Comparison of ENCODE assay signal across 7 mouse cellular contexts in genomic region chr17:30005451-30005941, GRCm38 (mm10). TPM values are rescaled to one million over a fixed set of nuclear protein-coding genes. Genes with fewer than 3 reads are reported as not detected.
A peak's percentile ranks its signal among the peaks of the same experiment; 100 is the strongest.
DNase-seq lines count a peak whose midpoint lies in the region; ATAC-seq and TF ChIP-seq lines count a peak whose summit lies in the region.

No protein-coding gene starts in this region.

- peak overlapping the region; percentile 80 for H3K4me2 ChIP-seq in forebrain, embryonic 13.5 days
- H3K4me2 ChIP-seq in hindbrain, embryonic 14.5 days (replicated peaks), result peak overlapping the region; percentile 81
- H3K4me2 ChIP-seq in midbrain, embryonic 16.5 days (ENCODE audit: low read length), result peak overlapping the region; percentile 83

- DNase-seq in G1E (ENCODE audit: low spot score), result peak; percentile 45
- DNase-seq in adrenal gland, postnatal 36 days, result peak; percentile 37 to 49
- no peak for DNase-seq in hindbrain, embryonic 14.5 days (ENCODE audit: low spot score)
- DNase-seq in liver, adult 2 months (ENCODE audit: extremely low read depth, low read depth, low spot score), result no peak

- H3K4me1 ChIP-seq in G1E (ENCODE audit: insufficient read depth, low read depth, low read length), result peaks cover 39% of the 10 kb centered on the region
- H3K4me1 ChIP-seq in forebrain, embryonic 13.5 days, result peaks cover 44% of the 10 kb centered on the region
- peaks cover 39% of the 10 kb centered on the region for H3K4me1 ChIP-seq in hindbrain, embryonic 14.5 days (replicated peaks; ENCODE audit: control insufficient read depth, insufficient read depth, low read length)
- peaks cover 24% of the 10 kb centered on the region for H3K4me1 ChIP-seq in liver, adult 2 months (ENCODE audit: control insufficient read depth, insufficient read depth, low read length)
- peaks cover 44% of the 10 kb centered on the region for H3K4me1 ChIP-seq in midbrain, embryonic 16.5 days (ENCODE audit: control insufficient read depth, insufficient read depth, low read length)
- no peaks in the 10 kb centered on the region for H3K4me1 ChIP-seq in testis, adult 2 months (ENCODE audit: control insufficient read depth, insufficient read depth, low read length)

- peak overlapping the region; percentile 90 for H3K4me3 ChIP-seq in G1E (ENCODE audit: low read depth, low read length)
- peak overlapping the region; percentile 95 for H3K4me3 ChIP-seq in forebrain, embryonic 13.5 days
- peak overlapping the region; percentile 96 for H3K4me3 ChIP-seq in hindbrain, embryonic 14.5 days (replicated peaks; ENCODE audit: low read length)
- H3K4me3 ChIP-seq in liver, adult 2 months (ENCODE audit: insufficient read depth, low read depth, low read length), result peak overlapping the region; percentile 75
- H3K4me3 ChIP-seq in midbrain, embryonic 16.5 days (ENCODE audit: low read depth, low read length), result peak overlapping the region; percentile 95
- H3K4me3 ChIP-seq in testis, adult 2 months (ENCODE audit: control insufficient read depth, low read depth, low read length), result peak overlapping the region; percentile 95

- TF ChIP-seq CTCF in G1E (IDR thresholded peaks at IDR 0.05; ENCODE audit: low read depth, low read length), result no peak
- TF ChIP-seq CTCF in liver, adult 2 months (IDR thresholded peaks at IDR 0.05; ENCODE audit: low read depth, low read length), result no peak
- no peak for TF ChIP-seq CTCF in testis, adult 2 months (IDR thresholded peaks at IDR 0.05; ENCODE audit: control insufficient read depth, insufficient read depth, insufficient replicate concordance, low read depth, low read length)

- peak overlapping the region; percentile 100 for H3K27ac ChIP-seq in forebrain, embryonic 13.5 days
- peak overlapping the region; percentile 98 for H3K27ac ChIP-seq in hindbrain, embryonic 14.5 days
- H3K27ac ChIP-seq in liver, adult 2 months (replicated peaks; ENCODE audit: insufficient read depth, low read depth, low read length), result peak overlapping the region; percentile 91
- peak overlapping the region; percentile 98 for H3K27ac ChIP-seq in midbrain, embryonic 16.5 days (ENCODE audit: low read length)
- H3K27ac ChIP-seq in testis, adult 2 months (ENCODE audit: control insufficient read depth, insufficient read depth, low read depth, low read length), result peak overlapping the region; percentile 91

- H3K27me3 ChIP-seq in G1E (ENCODE audit: insufficient read depth, low read length), result no peaks in the 10 kb centered on the region
- H3K27me3 ChIP-seq in forebrain, embryonic 13.5 days, result no peaks in the 10 kb centered on the region
- H3K27me3 ChIP-seq in hindbrain, embryonic 14.5 days (ENCODE audit: control insufficient read depth, insufficient read depth, low read length), result no peaks in the 10 kb centered on the region
- no peaks in the 10 kb centered on the region for H3K27me3 ChIP-seq in liver, adult 2 months (ENCODE audit: control insufficient read depth, insufficient read depth, low read length)
- no peaks in the 10 kb centered on the region for H3K27me3 ChIP-seq in midbrain, embryonic 16.5 days (ENCODE audit: control insufficient read depth, insufficient read depth, low read depth, low read length)
- no peaks in the 10 kb centered on the region for H3K27me3 ChIP-seq in testis, adult 2 months (ENCODE audit: control insufficient read depth, insufficient read depth, low read length)

- no peak for TF ChIP-seq POLR2A in liver, adult 2 months (IDR thresholded peaks at IDR 0.05; ENCODE audit: extremely low read depth, insufficient read depth, low read length)
- TF ChIP-seq POLR2A in testis, adult 2 months (IDR thresholded peaks at IDR 0.05; ENCODE audit: control insufficient read depth, low read depth, low read length), result no peak

- ATAC-seq in G1E (ENCODE audit: extremely low read depth, insufficient number of reproducible peaks, low FRiP score, poor library complexity, severe bottlenecking), result no peak
- peak; percentile 19; the same call in 1 of the 2 replicates for ATAC-seq in forebrain, embryonic 13.5 days
- peak; percentile 28 for ATAC-seq in hindbrain, embryonic 14.5 days (ENCODE audit: low FRiP score)
- peak; percentile 18; the same call in 1 of the 2 replicates for ATAC-seq in midbrain, embryonic 16.5 days

- under 1% methylated on average over 17 of the region's 19 CpGs for WGBS in forebrain, embryonic 13.5 days
- 0% methylated on average over 7 of the region's 19 CpGs for WGBS in hindbrain, embryonic 14.5 days
- under 1% methylated on average over 19 of the region's 19 CpGs for WGBS in liver, adult 2 months
- 0% methylated on average over 13 of the region's 19 CpGs for WGBS in midbrain, embryonic 16.5 days

- peaks cover 28% of the 10 kb centered on the region for H3K79me2 ChIP-seq in liver, adult 2 months (ENCODE audit: control insufficient read depth, insufficient read depth, low read length)

- no peaks in the 10 kb centered on the region for H3K9me3 ChIP-seq in G1E (replicated peaks)
- H3K9me3 ChIP-seq in forebrain, embryonic 13.5 days (replicated peaks), result no peaks in the 10 kb centered on the region
- H3K9me3 ChIP-seq in hindbrain, embryonic 14.5 days (ENCODE audit: control insufficient read depth, low read length), result no peaks in the 10 kb centered on the region
- no peaks in the 10 kb centered on the region for H3K9me3 ChIP-seq in midbrain, embryonic 16.5 days (replicated peaks; ENCODE audit: control insufficient read depth, low read length, poor library complexity, severe bottlenecking)

- peak overlapping the region; percentile 98 for H3K9ac ChIP-seq in forebrain, embryonic 13.5 days
- H3K9ac ChIP-seq in hindbrain, embryonic 14.5 days, result peak overlapping the region; percentile 98
- peak overlapping the region; percentile 100 for H3K9ac ChIP-seq in liver, adult 2 months (ENCODE audit: low read depth, low read length)
- peak overlapping the region; percentile 98 for H3K9ac ChIP-seq in midbrain, embryonic 16.5 days (ENCODE audit: low read depth, low read length)

- peaks cover 24% of the 10 kb centered on the region for H3K36me3 ChIP-seq in G1E (replicated peaks)
- peaks cover 7% of the 10 kb centered on the region for H3K36me3 ChIP-seq in forebrain, embryonic 13.5 days (ENCODE audit: poor library complexity, severe bottlenecking)
- no peaks in the 10 kb centered on the region for H3K36me3 ChIP-seq in hindbrain, embryonic 14.5 days (replicated peaks; ENCODE audit: control insufficient read depth, insufficient read depth)
- no peaks in the 10 kb centered on the region for H3K36me3 ChIP-seq in liver, adult 2 months (ENCODE audit: control insufficient read depth, insufficient read depth, low read length)
- H3K36me3 ChIP-seq in midbrain, embryonic 16.5 days (ENCODE audit: control insufficient read depth, insufficient read depth, low read length), result no peaks in the 10 kb centered on the region
- H3K36me3 ChIP-seq in testis, adult 2 months (ENCODE audit: control insufficient read depth, insufficient read depth, low read length), result no peaks in the 10 kb centered on the region

RNA-seq across cellular contexts. Expression of gene Zfand3, which starts 1.0 kb away (rescaled TPM):
- total RNA-seq in G1E (2014; fragmentation: Nextera tagmentation), result 49.2 and 52.1 TPM in 2 replicates
- total RNA-seq in G1E (2017), result 17.1 and 17.6 TPM in 2 replicates
- polyA plus RNA-seq in G1E (2012), result 93.6 and 121 TPM in 2 replicates
- 100 to 1,000 TPM; 145 to 165 TPM for total RNA-seq in adrenal gland, postnatal 36 days (2021)
- 63.3 and 76.7 TPM in 2 replicates for polyA plus RNA-seq in forebrain, embryonic 13.5 days (2015; fragmentation: Nextera tagmentation; extraction: Ambion mirVana)
- polyA plus RNA-seq in hindbrain, embryonic 14.5 days (2014; fragmentation: Nextera tagmentation; extraction: Ambion mirVana), result 40.4 and 43.2 TPM in 2 replicates
- 46.7 and 59.9 TPM in 2 replicates for total RNA-seq in liver, adult 2 months (2014; rRNA removed)
- 63.3 and 71.0 TPM in 2 replicates for polyA plus RNA-seq in liver, adult 2 months (2012; rRNA removed)
- 48.7 and 51.5 TPM in 2 replicates for polyA plus RNA-seq in midbrain, embryonic 16.5 days (2015; fragmentation: Nextera tagmentation; extraction: Ambion mirVana)
- polyA plus RNA-seq in testis, adult 2 months (2012; rRNA removed), result 672 and 682 TPM in 2 replicates

RNA-seq across cellular contexts. Expression of gene Mdga1, which starts 35.6 kb away (rescaled TPM):
- total RNA-seq in G1E (2014; fragmentation: Nextera tagmentation) (not detected in 2 replicates), G1E (2017) (0.05 and 0.23 TPM in 2 replicates)
- 0.05 and 0.23 TPM in 2 replicates for polyA plus RNA-seq in G1E (2012)
- 1 to 10 TPM in 1 of 2 experiments, under 1 TPM in 1; 0.63 to 1.4 TPM for total RNA-seq in adrenal gland, postnatal 36 days (2021)
- polyA plus RNA-seq in forebrain, embryonic 13.5 days (2015; fragmentation: Nextera tagmentation; extraction: Ambion mirVana), result 7.4 and 8.0 TPM in 2 replicates
- 17.0 and 17.6 TPM in 2 replicates for polyA plus RNA-seq in hindbrain, embryonic 14.5 days (2014; fragmentation: Nextera tagmentation; extraction: Ambion mirVana)
- under 0.01 and 0.09 TPM in 2 replicates for total RNA-seq in liver, adult 2 months (2014; rRNA removed)
- polyA plus RNA-seq in liver, adult 2 months (2012; rRNA removed), result 0.37 and 0.64 TPM in 2 replicates
- polyA plus RNA-seq in midbrain, embryonic 16.5 days (2015; fragmentation: Nextera tagmentation; extraction: Ambion mirVana), result 14.3 and 14.7 TPM in 2 replicates
- 0.42 and 0.69 TPM in 2 replicates for polyA plus RNA-seq in testis, adult 2 months (2012; rRNA removed)

Comparison
In these comparisons a context has a peak if more than half of its experiments do, and no peak if none do; other contexts are left out.
1. DNase-seq: peak in G1E (single experiment) and adrenal gland, postnatal 36 days (2 of 2); none in hindbrain, embryonic 14.5 days (single experiment) and liver, adult 2 months (single experiment).
2. Peak in every context shown above with its lines, with median percentiles within 50 percentile points of each other: H3K4me3 ChIP-seq, H3K27ac ChIP-seq, H3K4me2 ChIP-seq and H3K9ac ChIP-seq.